Mouse (Mus musculus): ENCODE measurements around the gene Gm10309. TPM values are rescaled to one million over a fixed set of nuclear protein-coding genes. Genes with fewer than 3 reads are reported as not detected.

The Gm10309 gene
- polyA plus RNA-seq, 1 experiment from 2014 or later: 0.28 TPM

DNA sequence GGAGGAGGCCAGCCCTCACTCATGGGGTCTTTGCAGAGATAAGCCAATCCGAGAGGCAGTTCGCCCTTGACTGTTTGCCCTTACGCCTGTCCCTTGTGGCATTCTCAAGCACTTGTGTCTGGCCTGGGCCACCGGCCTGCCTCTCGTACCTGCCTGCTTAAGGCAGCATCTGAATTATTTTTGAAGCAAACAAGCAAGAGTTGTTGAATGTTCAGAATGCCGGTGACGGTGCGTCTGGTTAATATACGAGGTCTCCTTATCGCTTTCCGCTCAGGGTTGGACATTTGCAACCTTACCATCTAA, 28.5 kb upstream of the Gm10309 start:
- DNase-seq (ENCODE audit: low spot score) (no peak), ATAC-seq (ENCODE audit: insufficient number of reproducible peaks, low FRiP score, low TSS enrichment, low read depth) (no peak)
- Histone ChIP-seq H3K4me3 (ENCODE audit: low read depth, low read length) (no peak overlapping the region), H3K27ac (replicated peaks; ENCODE audit: low read depth, low read length) (no peak overlapping the region), H3K27me3 (ENCODE audit: control insufficient read depth, insufficient read depth, low read length) (no peaks in the 10 kb centered on the region), H3K36me3 (ENCODE audit: control insufficient read depth, insufficient read depth, low read length) (no peaks in the 10 kb centered on the region), H3K9ac (ENCODE audit: low read length) (no peak overlapping the region), H3K9me3 (ENCODE audit: control insufficient read depth, low read length) (no peaks in the 10 kb centered on the region), H3K4me1 (ENCODE audit: control insufficient read depth, insufficient read depth, low read length) (0 out of 2 replicates have a peak, but pooled peaks cover 5% of the 10 kb centered on the region), H3K4me2 (ENCODE audit: low read depth, severe bottlenecking) (no peak overlapping the region)
- 82% methylated on average over 11 of the region's 11 CpGs for WGBS

DNA sequence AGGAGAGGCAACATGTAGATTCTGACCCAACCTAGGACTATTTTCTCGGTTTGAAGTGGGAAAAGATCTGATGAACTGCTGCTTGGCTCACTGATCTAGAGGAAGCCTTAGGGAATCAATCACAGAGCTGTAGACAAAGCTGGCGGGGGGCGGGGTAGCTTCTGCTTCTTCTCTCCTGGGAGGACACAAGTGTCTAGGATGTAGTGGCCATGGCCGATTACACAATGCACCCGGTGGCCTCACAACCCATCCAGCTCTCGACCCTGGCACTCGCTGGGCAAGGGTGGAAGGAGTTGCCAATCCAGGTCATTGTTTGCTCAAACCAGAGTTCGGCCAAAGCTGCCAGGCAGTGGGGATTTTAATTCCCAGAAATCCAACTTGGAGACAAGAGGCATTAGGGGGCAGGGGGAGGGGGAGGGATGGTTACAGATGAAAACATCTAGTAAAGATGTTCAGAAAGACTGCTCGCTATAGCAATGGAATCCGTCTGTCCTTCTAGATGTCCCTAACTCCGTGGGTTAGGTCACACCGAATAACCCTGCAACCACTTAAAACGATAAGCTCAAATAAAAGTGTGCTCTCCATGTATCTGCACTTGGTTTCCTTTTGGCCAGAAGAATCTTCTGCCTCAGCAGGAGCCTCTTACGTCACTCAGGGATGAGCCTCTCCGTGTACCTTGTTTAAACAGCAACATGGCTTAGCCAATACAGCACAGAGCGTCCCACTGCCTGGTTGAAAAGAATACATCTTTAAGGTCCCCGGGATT, 27.9 kb upstream of the Gm10309 start:
- Histone ChIP-seq H3K9ac (ENCODE audit: low read length) (no peak overlapping the region), H3K4me2 (ENCODE audit: low read depth, severe bottlenecking) (no peak overlapping the region), H3K27me3 (ENCODE audit: control insufficient read depth, insufficient read depth, low read length) (no peaks in the 10 kb centered on the region), H3K36me3 (ENCODE audit: control insufficient read depth, insufficient read depth, low read length) (no peaks in the 10 kb centered on the region), H3K4me3 (ENCODE audit: low read depth, low read length) (no peak overlapping the region), H3K27ac (replicated peaks; ENCODE audit: low read depth, low read length) (no peak overlapping the region), H3K4me1 (ENCODE audit: control insufficient read depth, insufficient read depth, low read length) (0 out of 2 replicates have a peak, but pooled peaks cover 5% of the 10 kb centered on the region), H3K9me3 (ENCODE audit: control insufficient read depth, low read length) (no peaks in the 10 kb centered on the region)
- DNase-seq (ENCODE audit: low spot score): no peak
- WGBS: 76% methylated on average over 17 of the region's 17 CpGs
- ATAC-seq (ENCODE audit: insufficient number of reproducible peaks, low FRiP score, low TSS enrichment, low read depth): no peak

DNA sequence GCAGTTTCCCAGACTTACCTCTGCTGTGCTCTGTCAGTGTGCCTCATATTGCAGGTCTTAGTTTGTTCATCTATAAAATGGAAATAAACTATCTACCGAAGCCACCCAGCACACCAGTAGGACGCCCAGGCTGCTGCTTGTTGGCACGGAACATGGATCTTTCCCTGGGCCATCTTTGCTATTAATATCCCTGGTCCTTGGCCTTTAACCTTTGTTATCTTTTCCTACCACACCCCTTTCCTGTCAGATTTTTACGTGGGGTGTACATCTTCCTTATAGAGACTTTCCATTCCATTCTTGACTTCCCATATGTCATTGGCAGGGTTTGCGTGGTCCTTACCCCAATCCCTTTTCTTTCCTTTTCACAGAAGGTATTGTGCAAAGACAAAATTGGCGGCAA, 26.2 kb upstream of the Gm10309 start:
- H3K9me3 ChIP-seq (ENCODE audit: control insufficient read depth, low read length): no peaks in the 10 kb centered on the region
- WGBS: 86% methylated on average over 6 of the region's 6 CpGs

GRCm38 (mm10) chr17:86529411-86529810, 24.4 kb upstream of the Gm10309 start:
- no peaks in the 10 kb centered on the region for H3K27me3 ChIP-seq (ENCODE audit: control insufficient read depth, insufficient read depth, low read length)
- no peak overlapping the region for H3K27ac ChIP-seq (replicated peaks; ENCODE audit: low read depth, low read length)
- WGBS: 86% methylated on average over 4 of the region's 4 CpGs
- no peak for ATAC-seq (ENCODE audit: insufficient number of reproducible peaks, low FRiP score, low TSS enrichment, low read depth)
- no peak overlapping the region for H3K4me2 ChIP-seq (ENCODE audit: low read depth, severe bottlenecking)
- no peaks in the 10 kb centered on the region for H3K36me3 ChIP-seq (ENCODE audit: control insufficient read depth, insufficient read depth, low read length)
- DNase-seq (ENCODE audit: low spot score): no peak
- H3K9ac ChIP-seq (ENCODE audit: low read length): no peak overlapping the region
- H3K4me1 ChIP-seq (ENCODE audit: control insufficient read depth, insufficient read depth, low read length): 0 out of 2 replicates have a peak, but pooled peaks cover 2% of the 10 kb centered on the region
- no peak overlapping the region for H3K4me3 ChIP-seq (ENCODE audit: low read depth, low read length)
- no peaks in the 10 kb centered on the region for H3K9me3 ChIP-seq (ENCODE audit: control insufficient read depth, low read length)

More for the DNA sequence above, 26.2 kb upstream of the Gm10309 start:
- Histone ChIP-seq H3K36me3 (ENCODE audit: control insufficient read depth, insufficient read depth, low read length) (no peaks in the 10 kb centered on the region), H3K4me2 (ENCODE audit: low read depth, severe bottlenecking) (no peak overlapping the region), H3K27ac (replicated peaks; ENCODE audit: low read depth, low read length) (no peak overlapping the region), H3K4me3 (ENCODE audit: low read depth, low read length) (no peak overlapping the region), H3K27me3 (ENCODE audit: control insufficient read depth, insufficient read depth, low read length) (no peaks in the 10 kb centered on the region), H3K4me1 (ENCODE audit: control insufficient read depth, insufficient read depth, low read length) (0 out of 2 replicates have a peak, but pooled peaks cover 5% of the 10 kb centered on the region), H3K9ac (ENCODE audit: low read length) (no peak overlapping the region)
- DNase-seq (ENCODE audit: low spot score) (no peak), ATAC-seq (ENCODE audit: insufficient number of reproducible peaks, low FRiP score, low TSS enrichment, low read depth) (no peak)

GRCm38 (mm10) chr17:86529003-86529402, 24.0 kb upstream of the Gm10309 start:
- Histone ChIP-seq H3K4me3 (ENCODE audit: low read depth, low read length) (no peak overlapping the region), H3K27ac (replicated peaks; ENCODE audit: low read depth, low read length) (no peak overlapping the region), H3K9ac (ENCODE audit: low read length) (no peak overlapping the region), H3K4me1 (ENCODE audit: control insufficient read depth, insufficient read depth, low read length) (0 out of 2 replicates have a peak, but pooled peaks cover 2% of the 10 kb centered on the region), H3K27me3 (ENCODE audit: control insufficient read depth, insufficient read depth, low read length) (no peaks in the 10 kb centered on the region), H3K4me2 (ENCODE audit: low read depth, severe bottlenecking) (no peak overlapping the region), H3K9me3 (ENCODE audit: control insufficient read depth, low read length) (no peaks in the 10 kb centered on the region), H3K36me3 (ENCODE audit: control insufficient read depth, insufficient read depth, low read length) (no peaks in the 10 kb centered on the region)
- WGBS: 87% methylated on average over 10 of the region's 10 CpGs
- DNase-seq (ENCODE audit: low spot score) (no peak), ATAC-seq (ENCODE audit: insufficient number of reproducible peaks, low FRiP score, low TSS enrichment, low read depth) (no peak)

GRCm38 (mm10) chr17:86527298-86527697, 22.3 kb upstream of the Gm10309 start:
- DNase-seq (ENCODE audit: low spot score) (no peak), ATAC-seq (ENCODE audit: insufficient number of reproducible peaks, low FRiP score, low TSS enrichment, low read depth) (no peak)
- no peak overlapping the region for H3K9ac ChIP-seq (ENCODE audit: low read length)
- no peak overlapping the region for H3K4me2 ChIP-seq (ENCODE audit: low read depth, severe bottlenecking)
- H3K27me3 ChIP-seq (ENCODE audit: control insufficient read depth, insufficient read depth, low read length): no peaks in the 10 kb centered on the region
- no peaks in the 10 kb centered on the region for H3K9me3 ChIP-seq (ENCODE audit: control insufficient read depth, low read length)
- 95% methylated on average over 5 of the region's 5 CpGs for WGBS
- no peak overlapping the region for H3K4me3 ChIP-seq (ENCODE audit: low read depth, low read length)
- H3K36me3 ChIP-seq (ENCODE audit: control insufficient read depth, insufficient read depth, low read length): no peaks in the 10 kb centered on the region
- H3K4me1 ChIP-seq (ENCODE audit: control insufficient read depth, insufficient read depth, low read length): 0 out of 2 replicates have a peak, but pooled peaks cover 2% of the 10 kb centered on the region
- H3K27ac ChIP-seq (replicated peaks; ENCODE audit: low read depth, low read length): no peak overlapping the region

- ATAC-seq (ENCODE audit: insufficient number of reproducible peaks, low FRiP score, low TSS enrichment, low read depth) (no peak), DNase-seq (ENCODE audit: low spot score) (no peak)
- Histone ChIP-seq H3K4me2 (ENCODE audit: low read depth, severe bottlenecking) (no peak overlapping the region), H3K4me3 (ENCODE audit: low read depth, low read length) (no peak overlapping the region), H3K9me3 (ENCODE audit: control insufficient read depth, low read length) (no peaks in the 10 kb centered on the region), H3K27ac (replicated peaks; ENCODE audit: low read depth, low read length) (no peak overlapping the region), H3K4me1 (ENCODE audit: control insufficient read depth, insufficient read depth, low read length) (0 out of 2 replicates have a peak, but pooled peaks cover 2% of the 10 kb centered on the region), H3K9ac (ENCODE audit: low read length) (no peak overlapping the region), H3K27me3 (ENCODE audit: control insufficient read depth, insufficient read depth, low read length) (no peaks in the 10 kb centered on the region), H3K36me3 (ENCODE audit: control insufficient read depth, insufficient read depth, low read length) (no peaks in the 10 kb centered on the region)
- whole genome bisulfite sequencing: 80% methylated on average over 7 of the region's 7 CpGs
These were observed 21.0 kb upstream of the Gm10309 start for GRCm38 (mm10) chr17:86526016-86526415.

- 93% methylated on average over 2 of the region's 2 CpGs for WGBS
- Histone ChIP-seq H3K27me3 (ENCODE audit: control insufficient read depth, insufficient read depth, low read length) (no peaks in the 10 kb centered on the region), H3K36me3 (ENCODE audit: control insufficient read depth, insufficient read depth, low read length) (no peaks in the 10 kb centered on the region), H3K4me3 (ENCODE audit: low read depth, low read length) (no peak overlapping the region), H3K4me2 (ENCODE audit: low read depth, severe bottlenecking) (no peak overlapping the region), H3K27ac (replicated peaks; ENCODE audit: low read depth, low read length) (no peak overlapping the region), H3K9me3 (ENCODE audit: control insufficient read depth, low read length) (no peaks in the 10 kb centered on the region), H3K9ac (ENCODE audit: low read length) (no peak overlapping the region), H3K4me1 (ENCODE audit: control insufficient read depth, insufficient read depth, low read length) (0 out of 2 replicates have a peak, but pooled peaks cover 1% of the 10 kb centered on the region)
- no peak for ATAC-seq (ENCODE audit: insufficient number of reproducible peaks, low FRiP score, low TSS enrichment, low read depth)
- no peak for DNase-seq (ENCODE audit: low spot score)
These were observed 20.0 kb upstream of the Gm10309 start for GRCm38 (mm10) chr17:86525075-86525474.

- H3K9me3 ChIP-seq (ENCODE audit: control insufficient read depth, low read length): no peaks in the 10 kb centered on the region
- no peaks in the 10 kb centered on the region for H3K36me3 ChIP-seq (ENCODE audit: control insufficient read depth, insufficient read depth, low read length)
- H3K9ac ChIP-seq (ENCODE audit: low read length): no peak overlapping the region
- DNase-seq (ENCODE audit: low spot score) (no peak), ATAC-seq (ENCODE audit: insufficient number of reproducible peaks, low FRiP score, low TSS enrichment, low read depth) (no peak)
- H3K27ac ChIP-seq (replicated peaks; ENCODE audit: low read depth, low read length): no peak overlapping the region
- no peaks in the 10 kb centered on the region for H3K4me1 ChIP-seq (ENCODE audit: control insufficient read depth, insufficient read depth, low read length)
- H3K27me3 ChIP-seq (ENCODE audit: control insufficient read depth, insufficient read depth, low read length): no peaks in the 10 kb centered on the region
- 89% methylated on average over 10 of the region's 10 CpGs for WGBS
- H3K4me2 ChIP-seq (ENCODE audit: low read depth, severe bottlenecking): no peak overlapping the region
- H3K4me3 ChIP-seq (ENCODE audit: low read depth, low read length): no peak overlapping the region
These were observed 18.8 kb upstream of the Gm10309 start for GRCm38 (mm10) chr17:86523843-86524242.

Measured in limb, embryonic 11.5 days (tissue).